Mouse (Mus musculus) CH12.LX (cell line): ENCODE data around the gene Cpa1. TPM values are rescaled to one million over a fixed set of nuclear protein-coding genes. Genes with fewer than 3 reads are reported as not detected.

ENCODE experiments used
- DNase-seq: peaks from one replicate; pipeline ENCODE4 v3.0.0-alpha.2; 2013; ENCODE audit errors: extremely low read depth
- H3K27ac ChIP-seq: 2 replicates; pipeline ENCODE4 v1.5.1; 2012; ENCODE audit warnings: low read depth, mild to moderate bottlenecking, control low read depth, moderate library complexity; ENCODE audit not compliant: insufficient read depth
- H3K27me3 ChIP-seq: replicated peaks from 2 replicates; pipeline ENCODE3; 2012; ENCODE audit warnings: inconsistent platforms
- H3K36me3 ChIP-seq, 2 experiments: replicated peaks in 1 of 2; 2 replicates each; pipeline versions ENCODE3 to v1.6.1; 2012; ENCODE audit warnings: inconsistent platforms in 1 of 2, low read length in 1 of 2, mild to moderate bottlenecking in 1 of 2, mixed read lengths in 1 of 2, moderate library complexity in 1 of 2; ENCODE audit not compliant: control insufficient read depth in 1 of 2, insufficient read depth in 1 of 2
- H3K4me1 ChIP-seq, 2 experiments: 2 replicates each; pipeline ENCODE4 v1.6.1; 2012; ENCODE audit warnings: inconsistent platforms in 1 of 2, moderate library complexity in 1 of 2; ENCODE audit not compliant: insufficient read depth in 2 of 2, control insufficient read depth in 1 of 2
- H3K4me2 ChIP-seq: 2 replicates; pipeline ENCODE4 v1.6.1; 2012; ENCODE audit warnings: low read depth, mild to moderate bottlenecking, control low read depth; ENCODE audit not compliant: poor library complexity, insufficient read depth, severe bottlenecking
- H3K4me3 ChIP-seq, 3 experiments: fragments of 150-350 bp in 1 of 3; sonication (generic) in 1 of 3; replicated peaks in 1 of 3; 2 replicates each; pipeline versions ENCODE3 to v1.5.1; 2011 to 2012; ENCODE audit warnings: low read depth in 2 of 3, low read length in 2 of 3, mild to moderate bottlenecking in 2 of 3, moderate library complexity in 2 of 3, control low read depth in 1 of 3, improper control_type of control experiment in 1 of 3, inconsistent platforms in 1 of 3, mixed read lengths in 1 of 3; ENCODE audit not compliant: poor library complexity in 1 of 3
- H3K79me2 ChIP-seq: replicated peaks from 2 replicates; pipeline ENCODE4 v1.6.1; 2012; ENCODE audit warnings: mild to moderate bottlenecking, moderate library complexity; ENCODE audit not compliant: control insufficient read depth, poor library complexity, insufficient read depth, severe bottlenecking; ENCODE audit errors: extremely low read depth
- H3K9ac ChIP-seq: 2 replicates; pipeline ENCODE4 v1.6.1; 2012; ENCODE audit warnings: low read depth, mild to moderate bottlenecking, control low read depth, moderate library complexity; ENCODE audit not compliant: insufficient read depth
- H3K9me3 ChIP-seq: replicated peaks from 2 replicates; pipeline ENCODE3; 2012; ENCODE audit warnings: low read length, inconsistent platforms, mixed read lengths
- BHLHE40 ChIP-seq: IDR thresholded peaks from 2 replicates; pipeline ENCODE4 v1.6.1; 2011; ENCODE audit warnings: mild to moderate bottlenecking, low read depth, low read length, improper control_type of control experiment
- E2F4 ChIP-seq: IDR thresholded peaks from 2 replicates; pipeline ENCODE4 v1.6.1; 2011; ENCODE audit warnings: low read depth, low read length, improper control_type of control experiment; ENCODE audit not compliant: insufficient replicate concordance
- EP300 ChIP-seq: IDR thresholded peaks from 2 replicates; pipeline ENCODE4 v1.6.1; 2011; ENCODE audit warnings: low read length, improper control_type of control experiment
- HCFC1 ChIP-seq: IDR thresholded peaks from 2 replicates; pipeline ENCODE4 v1.6.1; 2012; ENCODE audit warnings: low read depth, mild to moderate bottlenecking, inconsistent platforms, low read length, improper control_type of control experiment
- IRF4 ChIP-seq: IDR thresholded peaks from 2 replicates; pipeline ENCODE4 v1.6.1; 2014; ENCODE audit warnings: low read depth, mild to moderate bottlenecking, inconsistent platforms, low read length, improper control_type of control experiment
- JUN ChIP-seq: IDR thresholded peaks from 2 replicates; pipeline ENCODE4 v1.6.1; 2011; ENCODE audit warnings: low read depth, mild to moderate bottlenecking, low read length, improper control_type of control experiment, moderate library complexity; ENCODE audit not compliant: insufficient read depth
- KAT2A ChIP-seq: IDR thresholded peaks from 2 replicates; pipeline ENCODE4 v1.6.1; 2012; ENCODE audit warnings: low read length, improper control_type of control experiment, inconsistent platforms; ENCODE audit not compliant: insufficient replicate concordance
- MAFK ChIP-seq: IDR thresholded peaks from 2 replicates; pipeline ENCODE4 v1.6.1; 2011; ENCODE audit warnings: low read length, improper control_type of control experiment; ENCODE audit not compliant: insufficient replicate concordance
- MAZ ChIP-seq: IDR thresholded peaks from 2 replicates; pipeline ENCODE4 v1.6.1; 2012; ENCODE audit warnings: low read depth, mild to moderate bottlenecking, inconsistent platforms, low read length, improper control_type of control experiment, moderate library complexity
- NRF1 ChIP-seq: IDR thresholded peaks from 2 replicates; pipeline ENCODE4 v1.6.1; 2014; ENCODE audit warnings: low read depth, mild to moderate bottlenecking, inconsistent platforms, low read length, improper control_type of control experiment, moderate library complexity
- PAX5 ChIP-seq: IDR thresholded peaks from 2 replicates; pipeline ENCODE4 v1.6.1; 2012; ENCODE audit warnings: low read length, inconsistent platforms, mixed read lengths
- POLR2A ChIP-seq: IDR thresholded peaks from 2 replicates; pipeline ENCODE4 v1.6.1; 2011; ENCODE audit warnings: low read depth, mild to moderate bottlenecking, improper control_type of control experiment, low read length
- POLR2AphosphoS2 ChIP-seq: IDR thresholded peaks from 2 replicates; pipeline ENCODE4 v1.6.1; 2011; ENCODE audit warnings: low read depth, low read length, improper control_type of control experiment
- TCF12 ChIP-seq: IDR thresholded peaks from 2 replicates; pipeline ENCODE4 v1.6.1; 2014; ENCODE audit warnings: low read depth, mild to moderate bottlenecking, inconsistent platforms, low read length, improper control_type of control experiment
- dilution Hi-C: fragments of 300-500 bp; cut with MboI; formaldehyde crosslinking; loops from 2 replicates; pipeline ENCODE4 v1.14.3; 2020; ENCODE audit warnings: low sequenced_read_pairs; ENCODE audit not compliant: extremely low pct_unique_long_range_greater_than_20kb, extremely low pct_ligation_motif_present
- in situ Hi-C: fragments of 300-500 bp; cut with MboI; formaldehyde crosslinking; loops from 3 replicates; pipeline ENCODE4 v1.14.3; 2019; ENCODE audit warnings: low sequenced_read_pairs, low pct_ligation_motif_present, low pct_unique_long_range_greater_than_20kb, mixed read lengths
- polyA plus RNA-seq: library from polyadenylated mRNA; unstranded; fragments of >175 nt; gene quantifications from 2 replicates; pipeline ENCODE4 v1.2.1, GENCODE M21; 2012; ENCODE audit warnings: low read depth; ENCODE audit not compliant: insufficient read length
- total RNA-seq, 2 experiments: library from RNA; depleted of rRNA; stranded (reverse); fragments of 300-350 nt in 1 of 2; fragments of >200 nt in 1 of 2; gene quantifications; 2 replicates each; pipeline ENCODE4 v1.2.3; 2012 to 2014

Cpa1 gene
- total and polyA plus RNA-seq, 3 experiments: not detected

- dilution Hi-C loops: no loop called here
- no peak overlapping the region for H3K4me2 ChIP-seq
- H3K27me3 ChIP-seq: no peaks in the 10 kb centered on the region
- no peaks in the 10 kb centered on the region for H3K79me2 ChIP-seq
- DNase-seq: no peak
- H3K4me3 ChIP-seq: no peak overlapping the region
- H3K9me3 ChIP-seq: no peaks in the 10 kb centered on the region
- peaks cover 0 to 8% of the 10 kb centered on the region in 2 experiments for H3K36me3 ChIP-seq
- H3K9ac ChIP-seq: no peak overlapping the region
- in situ Hi-C loops: no loop called here
- H3K27ac ChIP-seq: no peak overlapping the region
- peaks cover 7 to 16% of the 10 kb centered on the region in 2 experiments for H3K4me1 ChIP-seq
- no peak for TF ChIP-seq PAX5
- no peak for TF ChIP-seq TCF12
- no peak for TF ChIP-seq EP300
- no peak for TF ChIP-seq IRF4
- TF ChIP-seq HCFC1: no peak
- TF ChIP-seq, all 38 proteins: peak for 0
Observed at GRCm38 (mm10) chr6:30673764-30674561, 34.9 kb downstream of the Cpa1 start.

GRCm38 (mm10) chr6:30674714-30675280 is 35.8 kb downstream of the Cpa1 start:
- Histone ChIP-seq H3K4me3 (no peak overlapping the region), H3K9me3 (no peaks in the 10 kb centered on the region), H3K27me3 (no peaks in the 10 kb centered on the region), H3K4me1 (peaks cover 7 to 19% of the 10 kb centered on the region in 2 experiments), H3K36me3 (peaks cover 0 to 12% of the 10 kb centered on the region in 2 experiments), H3K79me2 (no peaks in the 10 kb centered on the region), H3K27ac (no peak overlapping the region), H3K4me2 (no peak overlapping the region), H3K9ac (no peak overlapping the region)
- dilution Hi-C loops (no loop called here), in situ Hi-C loops (no loop called here)
- TF ChIP-seq POLR2AphosphoS2 (no peak), KAT2A (no peak), NRF1 (no peak), BHLHE40 (no peak), POLR2A (no peak), MAFK (no peak), MAZ (no peak), E2F4 (no peak), JUN (no peak)
- DNase-seq: no peak
